Mouse (Mus musculus) MEL (cell line): ENCODE measurements around the gene Sbpl. TPM values are rescaled to one million over a fixed set of nuclear protein-coding genes. Genes with fewer than 3 reads are reported as not detected.

ENCODE experiments used
- DNase-seq: peaks from one replicate; pipeline ENCODE4 v3.0.0; 2011; ENCODE audit warnings: low read depth, low spot score
- H3K27ac ChIP-seq: 2 replicates; pipeline ENCODE4 v1.5.1; 2012; ENCODE audit warnings: low read depth, mild to moderate bottlenecking, control low read depth, low read length, moderate library complexity; ENCODE audit not compliant: control insufficient read depth
- H3K27me3 ChIP-seq, 2 experiments: fragments of 150-350 bp in 1 of 2; sonication (generic) in 1 of 2; 2 replicates each; pipeline ENCODE4 v1.6.1; 2012; ENCODE audit warnings: low read length in 2 of 2, mild to moderate bottlenecking in 2 of 2, improper control_type of control experiment in 1 of 2, moderate library complexity in 1 of 2; ENCODE audit not compliant: insufficient read depth in 2 of 2, control insufficient read depth in 1 of 2
- H3K36me3 ChIP-seq, 2 experiments: 2 replicates each; pipeline ENCODE4 v1.6.1; 2012 to 2014; ENCODE audit warnings: low read length in 2 of 2, improper control_type of control experiment in 1 of 2, inconsistent platforms in 1 of 2, mild to moderate bottlenecking in 1 of 2; ENCODE audit not compliant: insufficient read depth in 2 of 2, control insufficient read depth in 1 of 2
- H3K4me1 ChIP-seq, 2 experiments: fragments of 150-350 bp in 1 of 2; sonication (generic) in 1 of 2; 2 replicates each; pipeline ENCODE4 v1.6.1; 2012; ENCODE audit warnings: low read length in 2 of 2, improper control_type of control experiment in 1 of 2, mild to moderate bottlenecking in 1 of 2; ENCODE audit not compliant: insufficient read depth in 2 of 2, control insufficient read depth in 1 of 2
- H3K4me3 ChIP-seq, 2 experiments: fragments of 150-350 bp in 1 of 2; sonication (generic) in 1 of 2; 2 replicates each; pipeline ENCODE4 v1.5.1; 2012; ENCODE audit warnings: low read depth in 2 of 2, low read length in 2 of 2, mild to moderate bottlenecking in 2 of 2, moderate library complexity in 2 of 2, control low read depth in 1 of 2, improper control_type of control experiment in 1 of 2; ENCODE audit not compliant: control insufficient read depth in 1 of 2, insufficient read depth in 1 of 2
- H3K79me2 ChIP-seq: 2 replicates; pipeline ENCODE4 v1.6.1; 2012; ENCODE audit warnings: mild to moderate bottlenecking, low read length, moderate library complexity; ENCODE audit not compliant: control insufficient read depth, poor library complexity, insufficient read depth
- H3K9ac ChIP-seq: 2 replicates; pipeline ENCODE4 v1.6.1; 2012; ENCODE audit warnings: low read depth, mild to moderate bottlenecking, control low read depth, low read length, moderate library complexity; ENCODE audit not compliant: control insufficient read depth, poor library complexity, severe bottlenecking
- H3K9me3 ChIP-seq: fragments of 150-350 bp; sonication (generic); replicated peaks from 2 replicates; pipeline ENCODE4 v1.6.1; 2012; ENCODE audit warnings: mild to moderate bottlenecking, low read length, improper control_type of control experiment, moderate library complexity; ENCODE audit not compliant: insufficient read depth
- BHLHE40 ChIP-seq: IDR thresholded peaks from 2 replicates; pipeline ENCODE4 v1.6.1; 2012; ENCODE audit warnings: low read depth, mild to moderate bottlenecking, inconsistent platforms, low read length, improper control_type of control experiment, borderline replicate concordance
- CHD1 ChIP-seq: IDR thresholded peaks from 2 replicates; pipeline ENCODE4 v1.6.1; 2012; ENCODE audit warnings: low read depth, mild to moderate bottlenecking, inconsistent platforms, low read length, improper control_type of control experiment
- CHD2 ChIP-seq: IDR thresholded peaks from 2 replicates; pipeline ENCODE4 v1.6.1; 2011; ENCODE audit warnings: low read length, improper control_type of control experiment
- CTCF ChIP-seq, 3 experiments: IDR thresholded peaks in 2 of 3; conservative IDR thresholded peaks in 1 of 3; 2 replicates each; pipeline ENCODE4 v1.5.1; 2011 to 2012; ENCODE audit warnings: low read length in 3 of 3, low read depth in 2 of 3, mild to moderate bottlenecking in 2 of 3, improper control_type of control experiment in 1 of 3, inconsistent platforms in 1 of 3, mixed read lengths in 1 of 3, moderate library complexity in 1 of 3; ENCODE audit not compliant: control insufficient read depth in 1 of 3, insufficient read depth in 1 of 3, poor library complexity in 1 of 3, severe bottlenecking in 1 of 3
- E2F4 ChIP-seq: IDR thresholded peaks from 2 replicates; pipeline ENCODE4 v1.6.1; 2011; ENCODE audit warnings: low read depth, low read length, improper control_type of control experiment, borderline replicate concordance
- ELF1 ChIP-seq: IDR thresholded peaks from 2 replicates; pipeline ENCODE4 v1.6.1; 2014; ENCODE audit warnings: low read depth, mild to moderate bottlenecking, inconsistent platforms, low read length, improper control_type of control experiment, moderate library complexity
- ETS1 ChIP-seq: IDR thresholded peaks from 2 replicates; pipeline ENCODE4 v1.6.1; 2012; ENCODE audit warnings: low read depth, mild to moderate bottlenecking, inconsistent platforms, low read length, improper control_type of control experiment, moderate library complexity
- GATA1 ChIP-seq: IDR thresholded peaks from 2 replicates; pipeline ENCODE4 v1.6.1; 2011; ENCODE audit warnings: low read depth, low read length, improper control_type of control experiment
- HCFC1 ChIP-seq: IDR thresholded peaks from 2 replicates; pipeline ENCODE4 v1.6.1; 2012; ENCODE audit warnings: low read depth, mild to moderate bottlenecking, inconsistent platforms, low read length, improper control_type of control experiment, moderate library complexity
- JUND ChIP-seq: IDR thresholded peaks from 2 replicates; pipeline ENCODE4 v1.6.1; 2011; ENCODE audit warnings: low read depth, mild to moderate bottlenecking, improper control_type of control experiment, low read length
- KAT2A ChIP-seq: conservative IDR thresholded peaks from 2 replicates; pipeline ENCODE4 v1.6.1; 2012; ENCODE audit warnings: low read depth, low read length, improper control_type of control experiment, inconsistent platforms
- MAFK ChIP-seq: IDR thresholded peaks from 2 replicates; pipeline ENCODE4 v1.6.1; 2011; ENCODE audit warnings: low read depth, mild to moderate bottlenecking, low read length, improper control_type of control experiment, borderline replicate concordance
- MAX ChIP-seq: IDR thresholded peaks from 2 replicates; pipeline ENCODE4 v1.6.1; 2011; ENCODE audit warnings: low read length, improper control_type of control experiment
- MAZ ChIP-seq: IDR thresholded peaks from 2 replicates; pipeline ENCODE4 v1.6.1; 2012; ENCODE audit warnings: low read depth, mild to moderate bottlenecking, inconsistent platforms, low read length, improper control_type of control experiment
- MEF2A ChIP-seq: IDR thresholded peaks from 2 replicates; pipeline ENCODE4 v1.6.1; 2014; ENCODE audit warnings: low read depth, mild to moderate bottlenecking, inconsistent platforms, low read length, improper control_type of control experiment; ENCODE audit not compliant: poor library complexity, insufficient replicate concordance, severe bottlenecking; ENCODE audit errors: extremely low read depth
- MXI1 ChIP-seq: IDR thresholded peaks from 2 replicates; pipeline ENCODE4 v1.6.1; 2011; ENCODE audit warnings: mild to moderate bottlenecking, low read depth, low read length, improper control_type of control experiment
- MYC ChIP-seq: IDR thresholded peaks from 2 replicates; pipeline ENCODE4 v1.6.1; 2011; ENCODE audit warnings: low read depth, mild to moderate bottlenecking, low read length, improper control_type of control experiment, moderate library complexity
- NELFE ChIP-seq: IDR thresholded peaks from 2 replicates; pipeline ENCODE4 v1.6.1; 2011; ENCODE audit warnings: low read depth, low read length, improper control_type of control experiment
- NRF1 ChIP-seq: IDR thresholded peaks from 2 replicates; pipeline ENCODE4 v1.6.1; 2014; ENCODE audit warnings: low read depth, mild to moderate bottlenecking, inconsistent platforms, low read length, improper control_type of control experiment, moderate library complexity; ENCODE audit not compliant: poor library complexity, insufficient read depth, severe bottlenecking
- POLR2A ChIP-seq, 2 experiments: IDR thresholded peaks; 2 replicates each; pipeline ENCODE4 v1.6.1; 2011 to 2012; ENCODE audit warnings: low read length in 2 of 2, mild to moderate bottlenecking in 2 of 2, control low read depth in 1 of 2, improper control_type of control experiment in 1 of 2, low read depth in 1 of 2, moderate library complexity in 1 of 2; ENCODE audit not compliant: control insufficient read depth in 1 of 2, insufficient read depth in 1 of 2, poor library complexity in 1 of 2
- POLR2AphosphoS2 ChIP-seq: IDR thresholded peaks from 2 replicates; pipeline ENCODE4 v1.6.1; 2011; ENCODE audit warnings: low read length, improper control_type of control experiment
- POLR2AphosphoS5 ChIP-seq: IDR thresholded peaks from 2 replicates; pipeline ENCODE4 v1.6.1; 2012; ENCODE audit warnings: low read depth, borderline replicate concordance, mild to moderate bottlenecking, inconsistent platforms, low read length, moderate library complexity, mixed read lengths
- RCOR1 ChIP-seq: IDR thresholded peaks from 2 replicates; pipeline ENCODE4 v1.6.1; 2012; ENCODE audit warnings: low read depth, mild to moderate bottlenecking, inconsistent platforms, low read length, improper control_type of control experiment
- SIN3A ChIP-seq: IDR thresholded peaks from 2 replicates; pipeline ENCODE4 v1.6.1; 2012; ENCODE audit warnings: low read length, improper control_type of control experiment, inconsistent platforms
- SMC3 ChIP-seq: IDR thresholded peaks from 2 replicates; pipeline ENCODE4 v1.6.1; 2011; ENCODE audit warnings: low read depth, low read length, improper control_type of control experiment
- TAL1 ChIP-seq: IDR thresholded peaks from 2 replicates; pipeline ENCODE4 v1.6.1; 2012; ENCODE audit warnings: mild to moderate bottlenecking, inconsistent platforms, low read length, moderate library complexity, mixed read lengths
- TBP ChIP-seq: IDR thresholded peaks from 2 replicates; pipeline ENCODE4 v1.8.0; 2011; ENCODE audit warnings: low read depth, low read length, improper control_type of control experiment
- TCF12 ChIP-seq: IDR thresholded peaks from 2 replicates; pipeline ENCODE4 v1.6.1; 2014; ENCODE audit warnings: low read depth, mild to moderate bottlenecking, inconsistent platforms, low read length, improper control_type of control experiment, moderate library complexity
- UBTF ChIP-seq: IDR thresholded peaks from 2 replicates; pipeline ENCODE4 v1.6.1; 2012; ENCODE audit warnings: low read depth, mild to moderate bottlenecking, inconsistent platforms, low read length, improper control_type of control experiment, moderate library complexity, borderline replicate concordance; ENCODE audit not compliant: insufficient read depth
- USF1 ChIP-seq: IDR thresholded peaks from 2 replicates; pipeline ENCODE4 v1.6.1; 2014; ENCODE audit warnings: low read depth, mild to moderate bottlenecking, inconsistent platforms, low read length, improper control_type of control experiment, moderate library complexity
- USF2 ChIP-seq, 2 experiments: IDR thresholded peaks; 2 replicates each; pipeline ENCODE4 v1.6.1; 2011 to 2012; ENCODE audit warnings: improper control_type of control experiment in 2 of 2, low read length in 2 of 2, borderline replicate concordance in 1 of 2, inconsistent platforms in 1 of 2, low read depth in 1 of 2, mild to moderate bottlenecking in 1 of 2; ENCODE audit not compliant: insufficient read depth in 1 of 2
- ZC3H11A ChIP-seq: IDR thresholded peaks from 2 replicates; pipeline ENCODE4 v1.6.1; 2012; ENCODE audit warnings: low read depth, mild to moderate bottlenecking, inconsistent platforms, low read length, improper control_type of control experiment
- ZKSCAN1 ChIP-seq: IDR thresholded peaks from 2 replicates; pipeline ENCODE4 v1.6.1; 2012; ENCODE audit warnings: low read depth, mild to moderate bottlenecking, inconsistent platforms, low read length, improper control_type of control experiment, moderate library complexity
- ZMIZ1 ChIP-seq: IDR thresholded peaks from 2 replicates; pipeline ENCODE4 v1.6.1; 2012; ENCODE audit warnings: low read depth, mild to moderate bottlenecking, inconsistent platforms, low read length, improper control_type of control experiment, moderate library complexity
- ZNF384 ChIP-seq: IDR thresholded peaks from 2 replicates; pipeline ENCODE4 v1.6.1; 2012; ENCODE audit warnings: low read depth, mild to moderate bottlenecking, inconsistent platforms, low read length, improper control_type of control experiment
- polyA plus RNA-seq, 2 experiments: library from polyadenylated mRNA; stranded (reverse) in 1 of 2; unstranded in 1 of 2; fragments of >175 nt in 1 of 2; fragments of >200 nt in 1 of 2; gene quantifications; 2 replicates each; pipeline versions ENCODE4 v1.2.1 to v1.2.4; 2012; ENCODE audit warnings: low replicate concordance in 2 of 2, low read depth in 1 of 2; ENCODE audit not compliant: insufficient read length in 2 of 2, insufficient read depth in 1 of 2, missing spikeins in 1 of 2
- total RNA-seq: library from RNA; depleted of rRNA; stranded (reverse); fragments of 300-350 nt; gene quantifications from 2 replicates; pipeline ENCODE4 v1.2.3, GENCODE M21; 2012

Gene Sbpl
- total and polyA plus RNA-seq, 3 experiments, result not detected

DNA sequence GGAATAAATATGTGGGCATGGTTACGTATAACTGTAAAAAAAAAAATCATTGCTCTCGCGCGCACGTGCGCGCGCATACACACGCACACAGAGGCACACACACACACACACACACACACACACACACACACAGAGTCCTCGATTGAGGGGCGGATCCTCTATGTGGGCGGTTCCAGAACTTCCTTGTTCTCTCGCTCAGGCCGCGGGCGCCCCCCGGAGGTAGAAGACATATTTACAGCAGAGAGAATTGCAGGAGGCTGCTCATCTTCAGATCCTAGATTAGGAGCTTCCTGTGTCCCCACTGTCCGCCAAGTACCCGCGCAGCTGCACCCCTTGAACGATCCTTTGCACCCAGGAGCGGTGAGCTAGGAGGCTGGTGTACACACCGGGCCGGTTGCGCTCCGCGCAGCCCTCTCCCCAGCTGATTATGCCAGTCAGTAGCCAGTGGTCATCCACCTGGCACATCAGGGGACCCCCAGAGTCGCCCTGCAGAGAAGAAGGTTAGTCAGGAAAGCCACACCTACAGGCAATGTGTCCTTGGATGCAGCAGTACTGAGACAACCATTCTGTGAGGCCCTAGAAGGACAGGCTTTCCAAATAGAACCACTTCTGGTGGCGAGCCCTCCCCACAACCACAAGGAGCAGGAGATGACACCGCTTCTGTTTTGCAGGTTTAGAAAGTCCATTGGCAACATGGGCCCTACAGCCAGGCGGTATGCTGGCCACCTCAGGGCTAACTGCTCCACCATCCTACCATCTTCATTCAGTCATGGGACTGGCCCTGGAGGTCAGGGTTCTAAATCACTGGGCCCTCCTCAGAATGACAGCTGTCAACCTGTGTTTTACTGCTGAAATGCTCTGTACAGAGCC is 38.7 kb upstream of the Sbpl start:
- Histone ChIP-seq H3K79me2 (no peaks in the 10 kb centered on the region), H3K27ac (no peak overlapping the region), H3K9ac (peak overlapping the region; percentile 50), H3K4me3 (peak overlapping the region; percentile 7 to 39; a peak in 3 of 4 replicates), H3K9me3 (no peaks in the 10 kb centered on the region), H3K36me3 (no peaks in the 10 kb centered on the region), H3K27me3 (peaks cover 0 to 6% of the 10 kb centered on the region in 2 experiments; a peak in 2 of 4 replicates), H3K4me1 (peaks cover 0 to 3% of the 10 kb centered on the region in 2 experiments; a peak in 1 of 4 replicates)
- DNase-seq, result peak; percentile 95
- TF ChIP-seq MXI1 (peak; percentile 75; the same call in 1 of the 2 replicates), USF2 (IDR thresholded peaks at IDR 0.05; ENCODE audit: borderline replicate concordance in 1 of 2, insufficient read depth in 1 of 2, low read depth in 1 of 2, low read length in 2 of 2) (no peak), MEF2A (no peak), POLR2AphosphoS2 (no peak), ZNF384 (peak; percentile 94), BHLHE40 (peak; percentile 96), CHD2 (no peak), JUND (no peak), SIN3A (peak; percentile 79), E2F4 (no peak), CTCF (IDR thresholded peaks at IDR 0.05 in 2 of 3, conservative IDR thresholded peaks at IDR 0.05 in 1 of 3; ENCODE audit: control insufficient read depth in 1 of 3, insufficient read depth in 1 of 3, low read depth in 2 of 3, low read length in 3 of 3, poor library complexity in 1 of 3, severe bottlenecking in 1 of 3) (peak; percentile 47 to 90 (median 86)), NRF1 (peak; percentile 74), ELF1 (peak; percentile 94), RCOR1 (no peak), POLR2A (IDR thresholded peaks at IDR 0.05; ENCODE audit: control insufficient read depth in 1 of 2, insufficient read depth in 1 of 2, low read depth in 1 of 2, low read length in 2 of 2, poor library complexity in 1 of 2) (no peak), USF1 (0 out of 2 replicates have a peak, but pooled peaks have one; percentile 45), ZC3H11A (peak; percentile 34; the same call in 1 of the 2 replicates), GATA1 (peak; percentile 37), MAX (peak; percentile 92), MYC (peak; percentile 95), TCF12 (peak; percentile 46; the same call in 1 of the 2 replicates), NELFE (no peak), KAT2A (no peak; the same call in 1 of the 2 replicates), ZMIZ1 (no peak), POLR2AphosphoS5 (no peak), ZKSCAN1 (no peak), MAZ (peak; percentile 68; the same call in 1 of the 2 replicates), MAFK (no peak), TAL1 (no peak), CHD1 (no peak), UBTF (no peak), HCFC1 (peak; percentile 60), SMC3 (peak; percentile 51), TBP (no peak), ETS1 (peak; percentile 46; the same call in 1 of the 2 replicates)
